Mouse (Mus musculus) heart, postnatal 0 days (tissue): Measurements from ENCODE around the gene D330020A13Rik.

Source experiments
- CTCF ChIP-seq: IDR thresholded peaks from 2 replicates; pipeline ENCODE4 v1.5.1; 2016; ENCODE audit warnings: antibody characterized with exemption, control low read depth, low read depth
- EP300 ChIP-seq: IDR thresholded peaks from 2 replicates; pipeline ENCODE4 v1.6.1; 2016; ENCODE audit warnings: antibody characterized with exemption, low read depth

DNA sequence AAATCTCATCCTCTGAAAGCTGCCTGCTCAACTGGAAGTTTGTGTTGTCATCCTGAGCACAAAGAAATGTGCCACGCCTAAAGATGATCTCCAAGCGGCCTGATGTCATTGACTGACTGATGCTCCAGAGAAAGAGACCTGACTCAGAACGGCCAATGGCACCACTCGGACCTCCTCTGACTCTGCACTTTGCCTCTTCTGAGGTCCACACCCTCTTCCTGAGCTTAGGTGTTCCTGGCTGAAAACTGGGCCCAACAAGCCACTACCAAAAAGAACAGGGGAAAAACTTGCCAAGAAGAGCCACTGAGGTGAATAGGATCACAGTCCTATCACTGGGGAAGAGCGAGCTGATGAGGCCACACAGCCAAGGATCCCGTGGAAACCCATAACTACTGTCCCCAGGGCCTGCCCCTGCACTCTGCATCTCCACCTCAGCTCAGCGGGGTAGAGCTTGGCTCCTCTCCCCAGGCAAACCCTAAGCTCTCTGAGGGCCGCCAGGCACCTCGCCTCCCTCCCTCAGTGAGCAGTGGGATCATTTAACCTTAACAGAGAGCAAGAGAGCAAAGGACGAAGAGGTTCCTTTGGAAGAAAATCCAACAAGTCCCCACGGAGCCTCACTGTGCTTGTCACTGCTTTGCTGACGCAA lies 31.2 kb upstream of the D330020A13Rik start:
- no peak for TF ChIP-seq CTCF
- TF ChIP-seq EP300, result no peak
